Mouse (Mus musculus) liver, embryonic 15.5 days (tissue): ENCODE results near the gene Zfp398. TPM values are rescaled to one million over a fixed set of nuclear protein-coding genes. Genes with fewer than 3 reads are reported as not detected.
"Not testable (repeated sequence)": the region's sequence is repeated elsewhere in the genome, so short reads cannot be mapped to it uniquely, and the experiment has no call there.

Experiments
- ATAC-seq: fragments of 200-750 bp; cut with Nextera tagmentation; 2 replicates; pipeline ENCODE4 v1.8.0; 2017; ENCODE audit warnings: moderate number of reproducible peaks, mild to moderate bottlenecking, moderate library complexity; ENCODE audit not compliant: insufficient read depth
- H3K27ac ChIP-seq: fragments of 300-500 bp; sonication (generic); replicated peaks from 2 replicates; pipeline ENCODE4 v1.5.1; 2015; ENCODE audit warnings: mild to moderate bottlenecking, inconsistent platforms
- H3K27me3 ChIP-seq: fragments of 300-500 bp; sonication (generic); 2 replicates; pipeline ENCODE4 v1.6.1; 2015; ENCODE audit warnings: mild to moderate bottlenecking, inconsistent platforms
- H3K36me3 ChIP-seq: fragments of 300-500 bp; sonication (generic); replicated peaks from 2 replicates; pipeline ENCODE4 v1.6.1; 2015; ENCODE audit warnings: moderate library complexity, mild to moderate bottlenecking, inconsistent platforms
- H3K4me1 ChIP-seq: fragments of 300-500 bp; sonication (generic); replicated peaks from 2 replicates; pipeline ENCODE4 v1.6.1; 2015; ENCODE audit warnings: inconsistent platforms
- H3K4me2 ChIP-seq: fragments of 300-500 bp; sonication (generic); 2 replicates; pipeline ENCODE4 v1.6.1; 2015; ENCODE audit warnings: moderate library complexity, mild to moderate bottlenecking, inconsistent platforms
- H3K4me3 ChIP-seq: fragments of 300-500 bp; sonication (generic); replicated peaks from 2 replicates; pipeline ENCODE4 v1.5.1; 2015; ENCODE audit warnings: mild to moderate bottlenecking, inconsistent platforms
- H3K9ac ChIP-seq: fragments of 300-500 bp; sonication (generic); 2 replicates; pipeline ENCODE4 v1.6.1; 2015; ENCODE audit warnings: moderate library complexity, mild to moderate bottlenecking, inconsistent platforms
- H3K9me3 ChIP-seq: fragments of 300-500 bp; sonication (generic); replicated peaks from 2 replicates; pipeline ENCODE4 v1.6.1; 2016; ENCODE audit warnings: inconsistent platforms
- WGBS: fragments of 180-500 bp; shearing (Covaris S2); methylation state at CpG from one replicate; pipeline ENCODE4 v1.1.7; 2015; ENCODE audit warnings: mixed read lengths; ENCODE audit not compliant: insufficient replicate concordance; 5-methylcytosine and 5-hydroxymethylcytosine counted together
- polyA plus RNA-seq: library from polyadenylated mRNA; unstranded; fragments of >200 nt; fragmentation: Nextera tagmentation; extraction: Ambion mirVana; gene quantifications from 2 replicates; pipeline ENCODE4 v1.2.1, GENCODE M21; 2015

The Zfp398 gene
- polyA plus RNA-seq, 1 experiment from 2014 or later, result 1.6 TPM

- H3K27ac ChIP-seq, H3K9me3 ChIP-seq, H3K27me3 ChIP-seq, H3K36me3 ChIP-seq, H3K4me3 ChIP-seq, H3K4me2 ChIP-seq, H3K4me1 ChIP-seq, H3K9ac ChIP-seq, ATAC-seq: not testable (repeated sequence)
- WGBS, result 74% methylated on average over 3 of the region's 3 CpGs
These were observed 22.3 kb downstream of the Zfp398 start for GRCm38 (mm10) chr6:47857729-47858128.

DNA sequence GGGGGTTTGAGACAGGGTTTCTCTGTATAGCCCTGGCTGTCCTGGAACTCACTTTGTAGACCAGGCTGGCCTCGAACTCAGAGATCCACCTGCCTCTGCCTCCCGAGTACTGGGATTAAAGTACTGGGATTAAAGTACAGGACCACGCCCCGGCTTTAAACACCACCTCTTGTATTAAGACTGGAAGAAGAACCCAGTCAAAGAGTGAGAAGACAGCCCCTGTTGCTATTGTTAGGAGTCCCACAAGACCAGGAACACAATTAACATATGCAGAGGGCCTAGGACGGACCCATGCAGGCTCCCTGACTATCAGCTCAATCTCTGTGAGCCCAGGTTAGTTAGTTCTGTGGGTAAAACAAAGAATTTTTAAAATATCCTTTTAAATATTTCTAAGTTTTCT lies 36.8 kb downstream of the Zfp398 start:
- peaks cover 3% of the 10 kb centered on the region; the same call in 1 of the 2 replicates for H3K4me1 ChIP-seq
- no peaks in the 10 kb centered on the region for H3K9me3 ChIP-seq
- H3K27me3 ChIP-seq, result no peaks in the 10 kb centered on the region
- H3K4me3 ChIP-seq, result no peak overlapping the region
- no peak overlapping the region for H3K9ac ChIP-seq
- 71% methylated on average over 5 of the region's 5 CpGs for WGBS
- ATAC-seq, result no peak
- peaks cover 2% of the 10 kb centered on the region; the same call in 1 of the 2 replicates for H3K36me3 ChIP-seq
- no peak overlapping the region for H3K4me2 ChIP-seq
- H3K27ac ChIP-seq, result no peak overlapping the region

GRCm38 (mm10) chr6:47877058-47877457 lies 41.6 kb downstream of the Zfp398 start, which contains the start of gene Zfp282:
Gene Zfp282, plus strand, starts transcription at chr6:47877204.
- Histone ChIP-seq H3K27ac (peak within 1 kb of the TSS; percentile 94), H3K4me3 (peak within 1 kb of the TSS; percentile 75), H3K4me1 (peaks cover 27% of the 10 kb centered on the region), H3K9me3 (no peaks in the 10 kb centered on the region), H3K4me2 (peak within 1 kb of the TSS; percentile 93), H3K36me3 (peaks cover 21% of the 10 kb centered on the region), H3K27me3 (no peaks in the 10 kb centered on the region), H3K9ac (peak within 1 kb of the TSS; percentile 89)
- WGBS, result 3% methylated on average over 9 of the region's 9 CpGs
- ATAC-seq, result no peak

DNA sequence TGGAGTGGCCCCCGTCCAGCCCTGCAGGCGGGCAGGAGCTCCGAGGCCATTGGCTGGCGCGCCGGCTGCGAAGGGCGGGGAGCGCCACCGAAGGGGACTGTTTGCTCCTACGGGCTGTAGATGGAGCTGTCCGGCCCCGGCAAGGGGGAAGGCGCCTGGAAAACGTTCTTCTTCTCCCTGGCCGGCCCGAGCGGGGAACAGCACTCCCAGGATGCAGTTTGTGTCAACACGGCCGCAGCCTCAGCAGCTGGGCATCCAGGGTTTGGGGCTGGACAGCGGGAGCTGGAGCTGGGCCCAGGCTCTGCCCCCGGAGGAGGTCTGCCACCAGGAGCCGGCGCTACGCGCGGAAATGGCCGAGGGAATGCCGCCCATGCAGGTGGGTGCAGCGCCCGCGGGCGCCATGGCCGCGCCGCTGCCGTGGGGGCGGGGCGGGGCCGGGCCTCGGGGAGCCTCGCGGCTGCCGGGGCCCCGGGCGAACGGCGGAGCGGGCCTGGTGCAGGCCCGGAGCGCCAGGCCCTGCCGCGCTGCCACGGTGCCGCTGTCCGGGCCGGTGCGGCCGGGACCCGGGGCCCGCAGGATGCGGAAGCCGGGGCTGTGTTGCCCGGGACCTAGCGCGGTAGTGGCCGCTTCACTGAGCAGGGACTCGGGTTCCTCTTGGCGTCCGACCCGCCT lies 42.1 kb downstream of the Zfp398 start:
- H3K4me1 ChIP-seq, result peaks cover 27% of the 10 kb centered on the region
- peak overlapping the region; percentile 94 for H3K27ac ChIP-seq
- H3K4me2 ChIP-seq, result peak overlapping the region; percentile 93
- H3K9ac ChIP-seq, result peak overlapping the region; percentile 89
- H3K36me3 ChIP-seq, result peaks cover 25% of the 10 kb centered on the region
- peak overlapping the region; percentile 75 for H3K4me3 ChIP-seq
- no peaks in the 10 kb centered on the region for H3K9me3 ChIP-seq
- WGBS, result under 1% methylated on average over 71 of the region's 71 CpGs
- no peaks in the 10 kb centered on the region for H3K27me3 ChIP-seq
- peak; percentile 93 for ATAC-seq

DNA sequence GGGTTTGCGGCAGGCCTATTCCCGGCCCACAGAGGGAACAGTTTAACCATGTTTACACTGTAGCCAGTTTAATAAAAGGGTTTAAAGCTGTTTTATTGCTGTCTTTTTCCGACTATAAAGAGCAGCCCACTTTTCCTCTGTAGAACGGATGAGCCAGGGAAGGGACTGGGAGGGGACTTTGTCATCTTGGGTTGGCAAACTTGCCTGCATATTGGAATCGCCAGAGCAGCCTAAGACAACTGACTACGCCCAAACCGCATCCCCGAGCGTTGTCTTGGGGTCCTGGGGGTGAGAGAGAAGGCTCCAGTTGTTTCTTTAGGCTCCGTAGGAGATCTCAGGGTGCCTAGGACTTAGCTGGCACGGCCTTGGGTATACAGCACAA lies 42.7 kb downstream of the Zfp398 start:
- no peak; the same call in 1 of the 2 replicates for ATAC-seq
- Histone ChIP-seq H3K9me3 (no peaks in the 10 kb centered on the region), H3K4me2 (peak overlapping the region; percentile 93), H3K27ac (peak overlapping the region; percentile 94), H3K36me3 (peaks cover 30% of the 10 kb centered on the region), H3K9ac (peak overlapping the region; percentile 89), H3K27me3 (no peaks in the 10 kb centered on the region), H3K4me1 (peaks cover 27% of the 10 kb centered on the region), H3K4me3 (peak overlapping the region; percentile 75)
- WGBS, result under 1% methylated on average over 11 of the region's 11 CpGs

DNA sequence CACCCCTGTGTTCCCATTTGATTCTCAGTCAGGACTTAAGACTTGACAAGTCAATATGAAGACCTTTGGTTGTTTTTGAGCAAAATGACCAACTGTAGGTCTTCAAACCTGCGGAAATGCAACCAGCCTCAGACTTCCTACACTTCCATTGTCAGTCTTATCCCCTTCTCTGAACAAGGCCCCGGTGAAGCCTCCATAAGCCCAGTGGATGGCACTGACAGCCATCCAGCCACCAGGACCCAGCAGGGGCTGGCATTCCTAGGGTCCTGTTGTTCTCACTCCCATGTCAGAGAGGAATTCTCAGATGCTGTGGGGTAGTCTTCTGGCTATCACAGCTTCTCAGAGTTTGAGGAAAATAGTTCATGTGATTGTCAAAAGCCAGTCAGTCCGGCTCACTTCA lies 43.1 kb downstream of the Zfp398 start:
- Histone ChIP-seq H3K4me1 (peaks cover 27% of the 10 kb centered on the region), H3K4me3 (peak overlapping the region; percentile 75), H3K9me3 (no peaks in the 10 kb centered on the region), H3K9ac (peak overlapping the region; percentile 89), H3K27me3 (no peaks in the 10 kb centered on the region), H3K27ac (0 out of 2 replicates have a peak overlapping the region, but pooled peaks have one; percentile 94), H3K4me2 (peak overlapping the region; percentile 93), H3K36me3 (peaks cover 35% of the 10 kb centered on the region)
- no peak for ATAC-seq
- WGBS, result 48% methylated on average over 3 of the region's 3 CpGs

DNA sequence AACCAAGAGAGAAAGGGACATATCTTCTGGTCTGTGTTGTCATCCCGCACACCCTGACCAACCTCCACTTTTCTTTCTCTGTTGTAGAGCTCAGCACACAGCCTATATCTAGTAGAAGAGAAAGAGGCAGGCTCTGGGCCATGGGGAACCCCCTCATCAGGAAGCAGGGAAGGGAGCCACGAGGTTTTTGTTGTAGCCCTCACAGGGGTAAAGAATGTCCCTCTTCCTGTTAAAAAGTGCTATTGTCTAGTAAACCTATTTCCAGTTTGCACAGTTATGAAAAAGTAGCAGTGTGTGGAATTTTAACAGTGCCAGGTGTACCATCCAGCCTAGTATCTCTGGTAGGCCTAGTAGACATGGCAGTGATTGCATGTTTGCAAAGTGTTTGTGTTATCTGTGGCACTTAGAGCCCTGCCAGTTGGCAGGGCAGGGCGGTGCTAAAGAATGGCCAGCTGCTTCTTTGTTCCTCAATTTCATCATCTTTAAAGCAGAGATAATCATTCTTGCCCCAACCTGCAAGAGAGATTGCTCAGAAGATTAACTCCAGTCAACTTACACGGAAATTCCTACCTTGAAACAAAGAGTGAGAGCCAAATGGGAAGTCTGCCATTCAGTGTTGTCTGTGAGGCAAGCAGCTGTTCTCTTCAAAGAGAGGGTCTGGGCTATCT lies 43.7 kb downstream of the Zfp398 start:
- Histone ChIP-seq H3K27ac (no peak overlapping the region), H3K9ac (peak overlapping the region; percentile 89), H3K4me3 (peak overlapping the region; percentile 75), H3K9me3 (no peaks in the 10 kb centered on the region), H3K27me3 (no peaks in the 10 kb centered on the region), H3K4me2 (peak overlapping the region; percentile 93), H3K4me1 (peaks cover 27% of the 10 kb centered on the region), H3K36me3 (peaks cover 40% of the 10 kb centered on the region)
- no peak for ATAC-seq
- WGBS, result 49% methylated on average over 4 of the region's 4 CpGs

GRCm38 (mm10) chr6:47880166-47880565 lies 44.7 kb downstream of the Zfp398 start:
- Histone ChIP-seq H3K27me3 (no peaks in the 10 kb centered on the region), H3K9me3 (no peaks in the 10 kb centered on the region), H3K4me1 (peaks cover 27% of the 10 kb centered on the region), H3K9ac (no peak overlapping the region), H3K36me3 (peaks cover 48% of the 10 kb centered on the region), H3K4me3 (no peak overlapping the region), H3K4me2 (no peak overlapping the region), H3K27ac (no peak overlapping the region)
- WGBS, result 77% methylated on average over 10 of the region's 10 CpGs
- ATAC-seq, result no peak

DNA sequence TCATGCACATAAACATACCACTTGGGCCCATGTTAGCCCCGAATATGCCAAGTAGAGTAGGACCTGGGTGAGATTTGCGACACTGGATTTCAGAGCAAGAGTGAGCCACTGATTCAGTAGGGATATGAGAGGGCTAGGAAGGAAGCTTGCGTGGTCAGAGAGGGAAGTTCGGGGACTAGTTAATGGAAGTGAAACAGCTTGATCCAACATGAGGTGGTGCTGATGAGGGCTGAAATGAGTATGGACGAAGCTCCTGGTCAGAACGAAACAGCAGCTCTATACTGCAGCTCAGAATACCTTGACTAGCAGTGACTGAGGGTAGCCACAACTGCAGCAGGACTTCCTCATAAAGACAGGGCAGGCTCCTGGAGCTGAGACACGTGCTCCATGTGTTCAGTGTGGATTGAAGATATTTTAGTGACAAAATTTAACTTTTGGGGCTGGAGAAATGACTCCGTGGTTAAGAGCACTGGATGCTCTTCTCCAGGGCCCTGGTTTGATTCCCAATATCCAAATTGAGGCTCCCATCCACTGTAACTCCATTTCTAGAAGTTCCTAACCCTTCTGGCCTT lies 53.4 kb downstream of the Zfp398 start:
- Histone ChIP-seq H3K9ac (no peak overlapping the region), H3K4me1 (no peaks in the 10 kb centered on the region), H3K27me3 (no peaks in the 10 kb centered on the region), H3K4me2 (no peak overlapping the region), H3K4me3 (no peak overlapping the region), H3K27ac (no peak overlapping the region), H3K9me3 (no peaks in the 10 kb centered on the region), H3K36me3 (peaks cover 60% of the 10 kb centered on the region)
- 66% methylated on average over 8 of the region's 8 CpGs for WGBS
- no peak for ATAC-seq

DNA sequence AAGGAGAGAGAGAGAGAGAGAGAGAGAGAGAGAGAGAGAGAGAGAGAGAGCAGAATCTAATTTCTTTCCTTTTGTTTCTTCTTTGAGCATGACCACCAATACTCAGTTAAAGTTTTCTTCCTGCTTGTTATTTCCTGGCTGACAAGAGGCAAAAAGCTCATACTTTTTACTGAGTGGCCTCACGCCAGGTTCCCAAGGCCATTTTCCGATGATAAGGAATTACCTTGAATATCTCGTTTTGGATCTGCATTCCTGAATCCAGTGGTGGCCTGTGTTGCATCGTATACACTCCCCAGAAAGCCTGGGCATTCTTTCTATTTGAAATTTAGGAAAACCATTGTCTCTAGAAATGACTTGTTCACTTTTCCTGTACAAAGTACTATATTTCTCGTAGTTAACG lies 64.0 kb downstream of the Zfp398 start:
- Histone ChIP-seq H3K27me3 (no peaks in the 10 kb centered on the region), H3K9me3 (peaks cover under 1% of the 10 kb centered on the region; the same call in 1 of the 2 replicates), H3K27ac (no peak overlapping the region), H3K4me3 (no peak overlapping the region), H3K36me3 (peaks cover 58% of the 10 kb centered on the region), H3K4me2 (no peak overlapping the region), H3K4me1 (no peaks in the 10 kb centered on the region), H3K9ac (no peak overlapping the region)
- WGBS, result 77% methylated on average over 6 of the region's 6 CpGs
- ATAC-seq, result no peak

DNA sequence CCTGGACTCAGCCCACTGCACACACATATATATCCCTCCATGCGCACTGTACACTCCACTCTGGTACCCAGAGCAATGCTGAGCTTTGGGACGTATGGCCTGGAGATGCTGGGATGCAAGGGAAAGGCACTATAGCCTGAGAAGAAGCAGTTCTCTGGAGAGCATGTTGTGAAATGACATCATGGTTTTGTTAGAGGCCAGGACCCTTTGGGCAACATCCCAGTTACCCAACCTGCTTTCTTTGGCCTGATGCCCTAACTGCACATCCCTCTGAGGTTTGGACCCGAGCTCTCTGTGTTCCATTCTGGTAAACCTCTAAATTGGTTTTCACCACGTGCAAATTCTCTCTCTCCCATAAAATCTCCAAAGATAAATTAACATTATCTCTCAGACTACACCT lies 68.1 kb downstream of the Zfp398 start:
- Histone ChIP-seq H3K4me1 (no peaks in the 10 kb centered on the region), H3K9ac (no peak overlapping the region), H3K4me3 (no peak overlapping the region), H3K27ac (no peak overlapping the region), H3K9me3 (peaks cover 8% of the 10 kb centered on the region; the same call in 1 of the 2 replicates), H3K4me2 (no peak overlapping the region), H3K36me3 (peaks cover 67% of the 10 kb centered on the region), H3K27me3 (no peaks in the 10 kb centered on the region)
- 70% methylated on average over 4 of the region's 4 CpGs for WGBS
- ATAC-seq, result no peak
